Comparison of ENCODE assay signal across 8 mouse cellular contexts in genomic region chr3:129065457-129066364, GRCm38 (mm10).
DNase-seq lines count a peak whose midpoint lies in the region; ATAC-seq lines count a peak whose summit lies in the region.
"Had no signal": no experiment of that assay in that cellular context is flagged by ENCODE, and none has a peak within 500 bp of the region (broad histone marks: within the 10 kb centered on the region; RNA-seq: fewer than 3 reads in every experiment).

No protein-coding gene starts in this region.

- whole genome bisulfite sequencing in embryonic facial prominence, embryonic 14.5 days: 15% methylated on average over 19 of the region's 19 CpGs
- 9% methylated on average over 18 of the region's 19 CpGs for WGBS in hindbrain, embryonic 14.5 days
- WGBS in neural tube, embryonic 13.5 days: 16% methylated on average over 19 of the region's 19 CpGs

- H3K4me1 ChIP-seq in embryonic facial prominence, embryonic 14.5 days (ENCODE audit: control insufficient read depth, insufficient read depth, low read length): peaks cover 11% of the 10 kb centered on the region; the same call in 1 of the 2 replicates
- H3K4me1 ChIP-seq in hindbrain, embryonic 14.5 days (replicated peaks; ENCODE audit: control insufficient read depth, insufficient read depth, low read length): peaks cover 26% of the 10 kb centered on the region
- H3K4me1 ChIP-seq in neural tube, embryonic 13.5 days (replicated peaks): peaks cover 32% of the 10 kb centered on the region

- H3K4me3 ChIP-seq in embryonic facial prominence, embryonic 14.5 days (ENCODE audit: low read depth, low read length): no peak overlapping the region; the same call in 1 of the 2 replicates
- peak overlapping the region; percentile 6; the same call in 1 of the 2 replicates for H3K4me3 ChIP-seq in hindbrain, embryonic 14.5 days (replicated peaks; ENCODE audit: low read length)
- peak overlapping the region; percentile 8; the same call in 1 of the 2 replicates for H3K4me3 ChIP-seq in neural tube, embryonic 13.5 days
- H3K4me3 ChIP-seq: myocyte had no signal

- H3K4me2 ChIP-seq in embryonic facial prominence, embryonic 14.5 days (ENCODE audit: low read depth, low read length): peak overlapping the region; percentile 45
- peak overlapping the region; percentile 44 for H3K4me2 ChIP-seq in hindbrain, embryonic 14.5 days (replicated peaks)
- H3K4me2 ChIP-seq in neural tube, embryonic 13.5 days: peak overlapping the region; percentile 47

- no peaks in the 10 kb centered on the region for H3K36me3 ChIP-seq in embryonic facial prominence, embryonic 14.5 days (ENCODE audit: control insufficient read depth, insufficient read depth, low read length)
- H3K36me3 ChIP-seq in hindbrain, embryonic 14.5 days (replicated peaks; ENCODE audit: control insufficient read depth, insufficient read depth): no peaks in the 10 kb centered on the region
- H3K36me3 ChIP-seq in neural tube, embryonic 13.5 days: no peaks in the 10 kb centered on the region

- no peak overlapping the region for H3K9ac ChIP-seq in embryonic facial prominence, embryonic 14.5 days (ENCODE audit: low read depth, low read length)
- H3K9ac ChIP-seq in hindbrain, embryonic 14.5 days: peak overlapping the region; percentile 35; the same call in 1 of the 2 replicates
- peak overlapping the region; percentile 43; the same call in 1 of the 2 replicates for H3K9ac ChIP-seq in neural tube, embryonic 13.5 days

- peak; percentile 26 to 38 for DNase-seq in kidney, postnatal 4 days
- no peak for DNase-seq in kidney, postnatal 14 days
- peak; percentile 70 for DNase-seq in embryonic facial prominence, embryonic 14.5 days (ENCODE audit: low spot score)
- peak; percentile 73 for DNase-seq in hindbrain, embryonic 14.5 days (ENCODE audit: low spot score)
- no peak for DNase-seq in thymus, postnatal 10 days (ENCODE audit: low spot score in 2 of 2)
- no peak for DNase-seq in frontal cortex, postnatal 10 days (ENCODE audit: low spot score in 2 of 2)

- peak; percentile 44; the same call in 1 of the 2 replicates for ATAC-seq in embryonic facial prominence, embryonic 14.5 days (ENCODE audit: low read depth)
- peak; percentile 78 for ATAC-seq in hindbrain, embryonic 14.5 days (ENCODE audit: low FRiP score)
- ATAC-seq in neural tube, embryonic 13.5 days (ENCODE audit: low read depth): peak; percentile 79

- H3K27me3 ChIP-seq in embryonic facial prominence, embryonic 14.5 days (replicated peaks; ENCODE audit: control insufficient read depth, insufficient read depth, low read length): no peaks in the 10 kb centered on the region
- H3K27me3 ChIP-seq in hindbrain, embryonic 14.5 days (ENCODE audit: control insufficient read depth, insufficient read depth, low read length): no peaks in the 10 kb centered on the region
- no peaks in the 10 kb centered on the region for H3K27me3 ChIP-seq in neural tube, embryonic 13.5 days

- H3K9me3 ChIP-seq in embryonic facial prominence, embryonic 14.5 days (ENCODE audit: control insufficient read depth, low read length): no peaks in the 10 kb centered on the region
- H3K9me3 ChIP-seq in hindbrain, embryonic 14.5 days (ENCODE audit: control insufficient read depth, low read length): no peaks in the 10 kb centered on the region
- H3K9me3 ChIP-seq in neural tube, embryonic 13.5 days: no peaks in the 10 kb centered on the region

- no peak overlapping the region; the same call in 1 of the 2 replicates for H3K27ac ChIP-seq in embryonic facial prominence, embryonic 14.5 days (replicated peaks; ENCODE audit: low read depth, low read length)
- peak overlapping the region; percentile 55; the same call in 1 of the 2 replicates for H3K27ac ChIP-seq in hindbrain, embryonic 14.5 days
- H3K27ac ChIP-seq in neural tube, embryonic 13.5 days (replicated peaks): peak overlapping the region; percentile 52

Comparison
In these comparisons a context has a peak if more than half of its experiments do, and no peak if none do; other contexts are left out.
1. DNase-seq: peak in kidney, postnatal 4 days (2 of 2), embryonic facial prominence, embryonic 14.5 days (single experiment) and hindbrain, embryonic 14.5 days (single experiment); none in kidney, postnatal 14 days (single experiment), thymus, postnatal 10 days (0 of 2) and frontal cortex, postnatal 10 days (0 of 2).
2. Peak in every context shown above with its lines, with median percentiles within 50 percentile points of each other: ATAC-seq and H3K4me2 ChIP-seq.